Mouse (Mus musculus) layer of hippocampus, postnatal 10 days (tissue): ENCODE measurements around the gene Smdt1. TPM values are rescaled to one million over a fixed set of nuclear protein-coding genes. Genes with fewer than 3 reads are reported as not detected.
"Not testable (repeated sequence)": the region's sequence is repeated elsewhere in the genome, so short reads cannot be mapped to it uniquely, and the experiment has no call there.

Source experiments
- DNase-seq, 2 experiments: peaks; one replicate each; pipeline ENCODE4 v3.0.0; 2021; ENCODE audit warnings: low spot score in 2 of 2
- total RNA-seq, 2 experiments: library from RNA; stranded (reverse); gene quantifications; 2 replicates each; pipeline ENCODE4 v1.2.3; 2021

The Smdt1 gene
- total RNA-seq, 2 experiments from 2014 or later: 158 to 179 TPM

- not testable (repeated sequence) for DNase-seq
These were observed 25.8 kb downstream of the Smdt1 start for GRCm38 (mm10) chr15:82364561-82364960.

- no peak for DNase-seq
These were observed 29.4 kb downstream of the Smdt1 start for GRCm38 (mm10) chr15:82368146-82368545.

- DNase-seq: no peak
These were observed 30.1 kb downstream of the Smdt1 start for GRCm38 (mm10) chr15:82368851-82369250.

- no peak for DNase-seq
These were observed 33.7 kb downstream of the Smdt1 start for GRCm38 (mm10) chr15:82372446-82372845.

GRCm38 (mm10) chr15:82372991-82373390 is 34.2 kb downstream of the Smdt1 start:
- no peak for DNase-seq

- no peak for DNase-seq
These were observed 35.7 kb downstream of the Smdt1 start for GRCm38 (mm10) chr15:82374437-82374836.

- DNase-seq: no peak
These were observed 37.1 kb downstream of the Smdt1 start for GRCm38 (mm10) chr15:82375855-82376254.

GRCm38 (mm10) chr15:82376393-82377138 is 37.8 kb downstream of the Smdt1 start:
- peak; percentile 61 to 66 for DNase-seq

GRCm38 (mm10) chr15:82377701-82378100 is 38.9 kb downstream of the Smdt1 start:
- no peak for DNase-seq

- DNase-seq: peak in 1 of 2 experiments; percentile 12
These were observed 39.8 kb downstream of the Smdt1 start for GRCm38 (mm10) chr15:82378261-82379180.

GRCm38 (mm10) chr15:82379511-82379870 is 40.7 kb downstream of the Smdt1 start:
- no peak for DNase-seq

GRCm38 (mm10) chr15:82379871-82380713 is 41.3 kb downstream of the Smdt1 start, which contains the start of gene Cyp2d22:
Cyp2d22 (minus strand) TSS chr15:82380260.
- DNase-seq: peak; percentile 43 to 61

GRCm38 (mm10) chr15:82380714-82381062 is 41.9 kb downstream of the Smdt1 start:
- DNase-seq: no peak

- no peak for DNase-seq
These were observed 43.7 kb downstream of the Smdt1 start for GRCm38 (mm10) chr15:82382441-82382840.

- no peak for DNase-seq
These were observed 47.0 kb downstream of the Smdt1 start for GRCm38 (mm10) chr15:82385729-82386128.

- not testable (repeated sequence) for DNase-seq
These were observed 51.2 kb downstream of the Smdt1 start for GRCm38 (mm10) chr15:82389916-82390315.

- not testable (repeated sequence) for DNase-seq
These were observed 55.2 kb downstream of the Smdt1 start, which contains the start of gene Cyp2d11 for GRCm38 (mm10) chr15:82393922-82394321. Cyp2d11 (minus strand) TSS chr15:82394022.

GRCm38 (mm10) chr15:82395955-82396354 is 57.2 kb downstream of the Smdt1 start:
- not testable (repeated sequence) for DNase-seq
